Mouse (Mus musculus) lung, embryonic 15.5 days (tissue): ENCODE data around the gene Cyb5b. TPM values are rescaled to one million over a fixed set of nuclear protein-coding genes. Genes with fewer than 3 reads are reported as not detected.
A peak's percentile ranks its signal among the peaks of the same experiment; 100 is the strongest.
"Not testable (repeated sequence)": the region's sequence is repeated elsewhere in the genome, so short reads cannot be mapped to it uniquely, and the experiment has no call there.

Experiments used
- ATAC-seq: fragments of 200-750 bp; cut with Nextera tagmentation; 2 replicates; pipeline ENCODE4 v1.8.0; 2017; ENCODE audit warnings: moderate number of reproducible peaks, borderline replicate concordance; ENCODE audit not compliant: low FRiP score, low TSS enrichment; ENCODE audit errors: extremely low read depth
- H3K27ac ChIP-seq: fragments of 300-500 bp; sonication (generic); 2 replicates; pipeline ENCODE4 v1.5.1; 2015; ENCODE audit warnings: moderate library complexity, mild to moderate bottlenecking, inconsistent platforms
- H3K27me3 ChIP-seq: fragments of 300-500 bp; sonication (generic); 2 replicates; pipeline ENCODE4 v1.6.1; 2015; ENCODE audit warnings: inconsistent platforms
- H3K36me3 ChIP-seq: fragments of 300-500 bp; sonication (generic); 2 replicates; pipeline ENCODE4 v1.6.1; 2015; ENCODE audit warnings: inconsistent platforms
- H3K4me1 ChIP-seq: fragments of 300-500 bp; sonication (generic); 2 replicates; pipeline ENCODE4 v1.6.1; 2015; ENCODE audit warnings: inconsistent platforms
- H3K4me2 ChIP-seq: fragments of 300-500 bp; sonication (generic); 2 replicates; pipeline ENCODE4 v1.6.1; 2015; ENCODE audit warnings: inconsistent platforms, mild to moderate bottlenecking, moderate library complexity
- H3K4me3 ChIP-seq: fragments of 300-500 bp; sonication (generic); 2 replicates; pipeline ENCODE4 v1.5.1; 2015; ENCODE audit warnings: mild to moderate bottlenecking, inconsistent platforms
- H3K9ac ChIP-seq: fragments of 300-500 bp; sonication (generic); 2 replicates; pipeline ENCODE4 v1.6.1; 2015; ENCODE audit warnings: inconsistent platforms
- H3K9me3 ChIP-seq: fragments of 300-500 bp; sonication (generic); 2 replicates; pipeline ENCODE4 v1.6.1; 2016; ENCODE audit warnings: inconsistent platforms
- WGBS: fragments of 180-500 bp; shearing (Covaris S2); methylation state at CpG from one replicate; pipeline ENCODE4 v1.1.7; 2015; 5-methylcytosine and 5-hydroxymethylcytosine counted together
- polyA plus RNA-seq: library from polyadenylated mRNA; unstranded; fragments of >200 nt; fragmentation: Nextera tagmentation; extraction: Ambion mirVana; gene quantifications from 2 replicates; pipeline ENCODE4 v1.2.1, GENCODE M21; 2015

Gene Cyb5b
- polyA plus RNA-seq, 1 experiment from 2014 or later, result 88.3 TPM

- no peak overlapping the region for H3K9ac ChIP-seq
- H3K4me2 ChIP-seq, result no peak overlapping the region
- H3K27ac ChIP-seq, result no peak overlapping the region; the same call in 1 of the 2 replicates
- no peak overlapping the region for H3K4me3 ChIP-seq
- peaks cover under 1% of the 10 kb centered on the region; the same call in 1 of the 2 replicates for H3K4me1 ChIP-seq
- no peak for ATAC-seq
- no peaks in the 10 kb centered on the region for H3K27me3 ChIP-seq
- H3K9me3 ChIP-seq, result no peaks in the 10 kb centered on the region
- 76% methylated on average over 5 of the region's 5 CpGs for WGBS
- H3K36me3 ChIP-seq, result peaks cover 24% of the 10 kb centered on the region
These were observed 37.2 kb downstream of the Cyb5b start for GRCm38 (mm10) chr8:107187631-107188030.

DNA sequence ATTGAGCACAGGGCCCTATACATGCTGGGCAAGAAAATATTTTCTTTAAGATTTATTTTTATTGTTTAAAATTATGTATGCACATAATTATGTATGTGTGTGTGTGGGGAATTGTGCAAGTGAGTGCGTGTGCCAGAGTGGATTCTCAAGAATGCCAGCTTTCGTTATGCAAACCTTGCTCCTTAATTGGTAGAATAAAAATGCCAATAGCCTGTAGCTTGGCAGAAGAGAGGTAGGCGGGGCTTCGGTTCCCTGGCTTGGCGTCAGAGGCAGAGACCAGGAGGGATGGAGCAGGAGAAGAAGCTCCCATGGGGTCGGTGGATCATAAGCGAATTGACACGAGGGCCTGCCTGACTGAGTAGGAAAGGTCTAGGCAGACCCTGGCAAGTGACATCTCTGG is 42.2 kb downstream of the Cyb5b start:
- Histone ChIP-seq H3K27ac (no peak overlapping the region), H3K4me1 (peaks cover 3% of the 10 kb centered on the region; the same call in 1 of the 2 replicates), H3K4me3 (no peak overlapping the region), H3K4me2 (no peak overlapping the region), H3K36me3 (no peaks in the 10 kb centered on the region), H3K9me3 (no peaks in the 10 kb centered on the region), H3K9ac (no peak overlapping the region), H3K27me3 (no peaks in the 10 kb centered on the region)
- whole genome bisulfite sequencing, result 57% methylated on average over 8 of the region's 8 CpGs
- ATAC-seq, result no peak

GRCm38 (mm10) chr8:107193331-107193730 is 42.9 kb downstream of the Cyb5b start:
- 62% methylated on average over 6 of the region's 6 CpGs for WGBS
- no peak for ATAC-seq
- H3K9ac ChIP-seq, result no peak overlapping the region
- no peaks in the 10 kb centered on the region for H3K27me3 ChIP-seq
- no peak overlapping the region for H3K4me3 ChIP-seq
- H3K4me1 ChIP-seq, result peaks cover 5% of the 10 kb centered on the region
- H3K4me2 ChIP-seq, result no peak overlapping the region
- no peak overlapping the region for H3K27ac ChIP-seq
- H3K9me3 ChIP-seq, result no peaks in the 10 kb centered on the region
- no peaks in the 10 kb centered on the region for H3K36me3 ChIP-seq

GRCm38 (mm10) chr8:107194786-107195451 is 44.5 kb downstream of the Cyb5b start:
- Histone ChIP-seq H3K4me3 (no peak overlapping the region), H3K36me3 (no peaks in the 10 kb centered on the region), H3K9ac (no peak overlapping the region), H3K27me3 (no peaks in the 10 kb centered on the region), H3K9me3 (no peaks in the 10 kb centered on the region), H3K4me2 (no peak overlapping the region), H3K27ac (no peak overlapping the region), H3K4me1 (peaks cover 9% of the 10 kb centered on the region)
- no peak for ATAC-seq
- 86% methylated on average over 14 of the region's 14 CpGs for WGBS

- Histone ChIP-seq H3K4me2 (peak overlapping the region; percentile 27), H3K4me3 (no peak overlapping the region), H3K27me3 (no peaks in the 10 kb centered on the region), H3K36me3 (no peaks in the 10 kb centered on the region), H3K9ac (no peak overlapping the region), H3K4me1 (peaks cover 6% of the 10 kb centered on the region; the same call in 1 of the 2 replicates), H3K9me3 (no peaks in the 10 kb centered on the region), H3K27ac (0 out of 2 replicates have a peak overlapping the region, but pooled peaks have one; percentile 12)
- ATAC-seq, result no peak
- WGBS, result 47% methylated on average over 24 of the region's 24 CpGs
These were observed 47.7 kb downstream of the Cyb5b start for GRCm38 (mm10) chr8:107197901-107198826.

DNA sequence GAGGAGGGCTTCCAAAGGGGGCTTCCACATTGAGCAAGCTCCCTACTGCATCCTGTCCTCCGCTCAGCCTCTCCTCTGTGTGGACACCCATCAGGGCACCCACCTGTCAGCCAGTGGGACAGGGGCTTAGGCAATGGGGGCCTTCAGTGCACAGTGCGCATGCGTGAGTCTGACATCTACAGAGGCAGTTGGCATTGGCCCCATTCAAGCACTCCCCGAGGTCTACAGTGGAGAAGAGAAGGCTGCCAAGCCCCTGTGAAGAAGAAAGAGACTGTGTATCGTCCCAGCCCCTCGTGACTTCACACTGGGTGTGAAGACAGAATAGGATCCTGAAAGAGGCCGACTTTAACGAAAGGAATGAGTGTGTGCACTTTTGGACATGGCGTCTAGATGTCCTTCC is 54.7 kb downstream of the Cyb5b start:
- Histone ChIP-seq H3K36me3 (no peaks in the 10 kb centered on the region), H3K9me3 (no peaks in the 10 kb centered on the region), H3K4me3 (no peak overlapping the region), H3K4me1 (peaks cover 12% of the 10 kb centered on the region), H3K27ac (no peak overlapping the region), H3K27me3 (no peaks in the 10 kb centered on the region), H3K4me2 (no peak overlapping the region), H3K9ac (no peak overlapping the region)
- whole genome bisulfite sequencing, result 86% methylated on average over 9 of the region's 9 CpGs
- peak; percentile 42; the same call in 1 of the 2 replicates for ATAC-seq

DNA sequence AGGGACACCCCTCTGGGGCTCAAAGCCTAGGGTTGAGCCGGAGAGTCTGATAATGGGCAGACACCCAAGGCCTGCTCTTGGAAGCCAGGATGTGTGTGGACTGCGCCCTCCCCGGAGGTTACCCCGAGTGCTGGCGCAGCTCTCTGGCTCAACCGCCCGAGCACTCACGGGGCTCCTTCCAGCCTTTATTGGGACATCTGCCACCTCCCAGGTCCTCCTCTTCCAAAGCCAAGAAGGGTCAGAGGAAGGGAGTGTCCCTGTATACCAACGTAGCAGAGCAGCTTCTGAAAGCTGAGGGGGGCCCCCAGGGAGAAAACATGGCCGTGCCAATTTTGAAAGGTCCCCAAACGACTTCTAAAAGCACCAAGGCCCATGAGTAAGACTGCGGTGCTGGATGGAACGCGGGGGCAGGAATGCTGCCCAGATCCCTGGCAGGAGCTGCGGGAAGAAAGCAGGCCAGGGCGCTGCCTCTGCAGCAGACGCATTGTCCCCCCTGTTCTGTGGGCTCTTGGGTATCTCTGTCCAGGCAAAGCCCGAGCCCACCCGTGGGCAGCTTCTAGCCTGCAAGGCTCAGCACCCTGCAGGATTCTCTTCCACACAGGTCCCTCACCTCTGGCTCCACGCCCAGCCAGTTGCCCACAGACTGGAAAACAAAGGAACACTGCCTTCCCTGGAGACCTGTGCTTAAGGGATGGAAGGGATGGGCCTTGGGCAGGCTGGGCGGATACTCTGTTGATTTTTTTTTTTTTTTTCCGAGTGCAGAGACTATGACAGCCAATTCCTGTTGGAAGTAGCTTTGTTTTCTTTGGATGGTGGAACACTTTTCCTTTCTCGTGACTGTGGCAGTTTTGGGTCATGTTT is 55.5 kb downstream of the Cyb5b start:
- no peaks in the 10 kb centered on the region for H3K9me3 ChIP-seq
- H3K27ac ChIP-seq, result peak overlapping the region; percentile 42; the same call in 1 of the 2 replicates
- 67% methylated on average over 23 of the region's 23 CpGs for WGBS
- no peaks in the 10 kb centered on the region for H3K36me3 ChIP-seq
- no peak overlapping the region for H3K4me2 ChIP-seq
- H3K27me3 ChIP-seq, result no peaks in the 10 kb centered on the region
- peak; percentile 56; the same call in 1 of the 2 replicates for ATAC-seq
- no peak overlapping the region for H3K9ac ChIP-seq
- no peak overlapping the region for H3K4me3 ChIP-seq
- H3K4me1 ChIP-seq, result peaks cover 12% of the 10 kb centered on the region

GRCm38 (mm10) chr8:107206782-107207525 is 56.5 kb downstream of the Cyb5b start:
- WGBS, result 79% methylated on average over 9 of the region's 9 CpGs
- no peaks in the 10 kb centered on the region for H3K9me3 ChIP-seq
- peaks cover 12% of the 10 kb centered on the region for H3K4me1 ChIP-seq
- ATAC-seq, result no peak
- no peak overlapping the region for H3K27ac ChIP-seq
- H3K27me3 ChIP-seq, result no peaks in the 10 kb centered on the region
- H3K9ac ChIP-seq, result no peak overlapping the region
- H3K36me3 ChIP-seq, result no peaks in the 10 kb centered on the region
- H3K4me2 ChIP-seq, result no peak overlapping the region
- H3K4me3 ChIP-seq, result no peak overlapping the region

DNA sequence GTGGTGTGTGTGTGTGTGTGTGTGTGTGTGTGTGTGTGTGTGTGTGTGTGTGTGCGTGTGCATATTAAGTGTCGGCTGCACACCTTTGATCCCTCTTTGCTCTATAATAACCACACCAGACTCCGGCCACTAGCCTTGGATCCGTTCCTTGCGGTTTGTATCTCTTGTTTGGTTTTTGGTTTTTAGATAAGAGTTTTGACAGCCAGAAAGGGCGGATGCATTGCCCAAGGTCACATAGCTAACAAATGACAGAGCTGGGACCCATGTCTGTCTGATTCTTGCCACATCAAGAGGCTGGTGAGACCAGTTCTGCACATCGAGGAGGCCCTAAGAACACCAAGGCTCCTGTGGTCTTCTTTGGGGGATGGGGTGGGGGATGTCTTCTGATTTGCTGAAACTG is 58.7 kb downstream of the Cyb5b start:
- Histone ChIP-seq H3K4me3 (no peak overlapping the region), H3K9me3 (no peaks in the 10 kb centered on the region), H3K36me3 (no peaks in the 10 kb centered on the region), H3K27me3 (no peaks in the 10 kb centered on the region), H3K27ac (no peak overlapping the region), H3K4me1 (peaks cover 12% of the 10 kb centered on the region), H3K4me2 (no peak overlapping the region), H3K9ac (no peak overlapping the region)
- no peak for ATAC-seq
- WGBS, result 39% methylated on average over 7 of the region's 7 CpGs

DNA sequence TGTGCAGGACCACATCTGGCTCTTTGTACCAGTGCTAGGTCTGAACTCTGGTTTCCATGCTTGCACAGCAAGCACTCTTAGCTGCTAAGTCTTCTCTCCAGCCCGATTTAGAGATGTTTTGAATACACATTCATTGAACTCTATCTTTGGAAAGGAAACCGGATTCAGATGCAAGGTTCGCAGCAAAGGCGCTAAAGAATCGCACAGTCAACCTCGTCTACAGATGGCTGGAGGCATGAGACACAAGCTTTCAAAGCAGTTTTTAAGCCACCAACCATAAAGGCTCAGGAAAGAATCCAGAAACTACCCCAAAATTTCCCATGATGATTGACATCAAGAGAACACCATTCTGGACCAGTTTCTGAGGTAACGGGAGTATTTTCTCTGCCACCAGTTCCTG is 61.6 kb downstream of the Cyb5b start:
- Histone ChIP-seq H3K4me2 (no peak overlapping the region), H3K4me3 (no peak overlapping the region), H3K27me3 (no peaks in the 10 kb centered on the region), H3K9ac (no peak overlapping the region), H3K27ac (no peak overlapping the region), H3K9me3 (no peaks in the 10 kb centered on the region), H3K36me3 (no peaks in the 10 kb centered on the region), H3K4me1 (0 out of 2 replicates have a peak, but pooled peaks cover 5% of the 10 kb centered on the region)
- ATAC-seq, result no peak
- WGBS, result 86% methylated on average over 7 of the region's 7 CpGs

- not testable (repeated sequence) for H3K9ac ChIP-seq, H3K36me3 ChIP-seq, H3K27ac ChIP-seq, H3K4me2 ChIP-seq, H3K4me3 ChIP-seq, H3K27me3 ChIP-seq, ATAC-seq, H3K4me1 ChIP-seq, H3K9me3 ChIP-seq
- WGBS, result 57% methylated on average over 7 of the region's 7 CpGs
These were observed 66.8 kb downstream of the Cyb5b start for GRCm38 (mm10) chr8:107217230-107217629.
